Mouse (Mus musculus): ENCODE results near the gene Gm10715. TPM values are rescaled to one million over a fixed set of nuclear protein-coding genes. Genes with fewer than 3 reads are reported as not detected.

The Gm10715 gene
- polyA plus RNA-seq (2014; fragmentation: Illumina TruSeq; extraction: RNeasy Lipid Tissue Mini Kit (QIAGEN cat#74804); ENCODE audit: low replicate concordance): not detected

DNA sequence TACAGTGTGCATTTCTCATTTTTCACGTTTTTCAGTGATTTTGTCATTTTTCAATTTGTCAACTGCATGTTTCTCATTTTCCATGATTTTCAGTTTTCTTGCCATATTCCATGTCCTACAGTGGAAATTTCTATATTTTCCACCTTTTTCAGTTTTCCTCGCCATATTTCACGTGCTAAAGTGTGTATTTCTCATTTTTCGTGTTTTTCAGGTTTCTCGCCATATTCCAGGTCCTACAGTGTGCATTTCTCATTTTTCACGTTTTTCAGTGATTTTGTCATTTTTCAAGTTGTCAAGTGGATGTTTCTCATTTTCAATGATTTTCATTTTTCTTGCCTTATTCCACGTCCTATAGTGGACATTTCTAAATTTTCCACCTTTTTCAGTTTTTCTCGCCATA, at the start of gene Gm10715:
Gene Gm10715, plus strand, starts transcription at position 301 of the 400 bp plus-strand sequence.

DNA sequence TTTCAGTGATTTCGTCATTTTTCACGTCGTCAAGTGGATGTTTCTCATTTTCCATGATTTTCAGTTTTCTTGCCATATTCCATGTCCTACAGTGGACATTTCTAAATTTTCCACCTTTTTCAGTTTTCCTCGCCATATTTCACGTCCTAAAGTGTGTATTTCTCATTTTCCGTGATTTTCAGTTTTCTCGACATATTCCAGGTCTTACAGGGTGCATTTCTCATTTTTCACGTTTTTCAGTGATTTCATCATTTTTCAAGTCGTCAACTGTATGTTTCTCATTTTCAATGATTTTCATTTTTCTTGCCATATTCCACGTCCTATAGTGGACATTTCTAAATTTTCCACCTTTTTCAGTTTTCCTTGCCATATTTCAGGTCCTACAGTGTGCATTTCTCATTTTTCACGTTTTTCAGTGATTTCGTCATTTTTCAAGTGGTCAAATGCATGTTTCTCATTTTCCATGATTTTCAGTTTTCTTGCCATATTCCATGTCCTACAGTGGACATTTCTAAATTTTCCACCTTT, 36.2 kb upstream of the Gm10715 start, which contains the start of gene Gm10722:
Gene Gm10722, plus strand, starts transcription at position 478 of the 528 bp plus-strand sequence.

DNA sequence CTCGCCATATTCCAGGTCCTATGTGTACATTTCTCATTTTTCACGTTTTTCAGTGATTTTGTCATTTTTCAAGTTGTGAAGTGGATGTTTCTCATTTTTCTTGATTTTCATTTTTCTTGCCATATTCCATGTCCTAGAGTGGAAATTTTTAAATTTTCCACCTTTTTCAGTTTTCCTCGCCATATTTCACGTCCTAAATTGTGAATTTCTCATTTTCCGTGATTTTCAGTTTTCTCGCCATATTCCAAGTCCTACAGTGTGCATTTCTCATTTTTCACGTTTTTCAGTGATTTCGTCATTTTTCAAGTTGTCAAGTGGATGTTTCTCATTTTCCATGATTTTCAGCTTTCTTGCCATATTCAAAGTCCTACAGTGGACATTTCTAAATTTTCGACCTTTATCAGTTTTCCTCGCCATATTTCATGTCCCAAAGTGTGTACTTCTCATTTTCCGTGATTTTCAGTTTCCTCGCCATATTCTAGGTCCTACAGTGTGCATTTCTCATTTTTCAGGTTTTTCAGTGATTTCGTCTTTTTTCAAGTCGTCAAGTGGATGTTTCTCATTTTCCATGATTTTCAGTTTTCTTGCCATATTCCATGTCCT, 33.8 kb upstream of the Gm10715 start, which contains the start of gene Gm11168:
Gene Gm11168, plus strand, starts transcription at position 553 of the 603 bp plus-strand sequence.

DNA sequence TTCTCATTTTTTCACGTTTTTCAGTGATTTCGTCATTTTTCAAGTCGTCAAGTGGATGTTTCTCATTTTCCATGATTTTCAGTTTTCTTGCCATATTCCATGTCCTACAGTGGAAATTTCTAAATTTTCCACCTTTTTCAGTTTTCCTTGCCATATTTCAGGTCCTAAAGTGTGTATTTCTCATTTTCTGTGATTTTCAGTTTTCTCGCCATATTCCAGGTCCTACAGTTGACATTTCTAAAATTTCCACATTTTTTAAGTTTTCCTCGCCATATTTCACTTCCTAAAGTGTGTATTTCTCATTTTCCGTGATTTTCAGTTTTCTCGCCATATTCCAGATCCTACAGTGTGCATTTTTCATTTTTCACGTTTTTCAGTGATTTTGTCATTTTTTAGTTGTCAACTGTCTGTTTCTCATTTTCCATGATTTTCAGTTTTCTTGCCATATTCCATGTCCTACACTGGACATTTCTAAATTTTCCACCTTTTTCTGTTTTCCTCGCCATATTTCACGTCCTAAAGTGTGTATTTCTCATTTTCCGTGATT, 23.9 kb upstream of the Gm10715 start, which contains the start of gene Gm10721:
Gene Gm10721, plus strand, starts transcription at position 408 of the 547 bp plus-strand sequence.

DNA sequence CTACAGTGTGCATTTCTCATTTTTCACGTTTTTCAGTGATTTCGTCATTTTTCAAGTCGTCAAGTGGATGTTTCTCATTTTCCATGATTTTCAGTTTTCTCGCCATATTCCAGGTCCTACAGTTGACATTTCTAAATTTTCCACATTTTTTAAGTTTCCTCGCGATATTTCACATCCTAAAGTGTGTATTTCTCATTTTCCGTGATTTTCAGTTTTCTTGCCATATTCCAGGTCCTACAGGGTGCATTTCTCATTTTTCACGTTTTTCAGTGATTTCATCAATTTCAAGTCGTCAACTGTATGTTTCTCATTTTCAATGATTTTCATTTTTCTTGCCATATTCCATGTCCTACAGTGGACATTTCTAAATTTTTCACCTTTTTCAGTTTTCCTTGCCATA, 21.3 kb upstream of the Gm10715 start, which contains the start of gene Gm10720:
Gene Gm10720, plus strand, starts transcription at position 301 of the 400 bp plus-strand sequence.

DNA sequence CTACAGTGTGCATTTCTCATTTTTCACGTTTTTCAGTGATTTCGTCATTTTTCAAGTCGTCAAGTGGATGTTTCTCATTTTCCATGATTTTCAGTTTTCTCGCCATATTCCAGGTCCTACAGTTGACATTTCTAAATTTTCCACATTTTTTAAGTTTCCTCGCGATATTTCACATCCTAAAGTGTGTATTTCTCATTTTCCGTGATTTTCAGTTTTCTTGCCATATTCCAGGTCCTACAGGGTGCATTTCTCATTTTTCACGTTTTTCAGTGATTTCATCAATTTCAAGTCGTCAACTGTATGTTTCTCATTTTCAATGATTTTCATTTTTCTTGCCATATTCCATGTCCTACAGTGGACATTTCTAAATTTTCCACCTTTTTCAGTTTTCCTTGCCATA, 19.6 kb upstream of the Gm10715 start, which contains the start of gene Gm10719:
Gene Gm10719, plus strand, starts transcription at position 301 of the 400 bp plus-strand sequence.

DNA sequence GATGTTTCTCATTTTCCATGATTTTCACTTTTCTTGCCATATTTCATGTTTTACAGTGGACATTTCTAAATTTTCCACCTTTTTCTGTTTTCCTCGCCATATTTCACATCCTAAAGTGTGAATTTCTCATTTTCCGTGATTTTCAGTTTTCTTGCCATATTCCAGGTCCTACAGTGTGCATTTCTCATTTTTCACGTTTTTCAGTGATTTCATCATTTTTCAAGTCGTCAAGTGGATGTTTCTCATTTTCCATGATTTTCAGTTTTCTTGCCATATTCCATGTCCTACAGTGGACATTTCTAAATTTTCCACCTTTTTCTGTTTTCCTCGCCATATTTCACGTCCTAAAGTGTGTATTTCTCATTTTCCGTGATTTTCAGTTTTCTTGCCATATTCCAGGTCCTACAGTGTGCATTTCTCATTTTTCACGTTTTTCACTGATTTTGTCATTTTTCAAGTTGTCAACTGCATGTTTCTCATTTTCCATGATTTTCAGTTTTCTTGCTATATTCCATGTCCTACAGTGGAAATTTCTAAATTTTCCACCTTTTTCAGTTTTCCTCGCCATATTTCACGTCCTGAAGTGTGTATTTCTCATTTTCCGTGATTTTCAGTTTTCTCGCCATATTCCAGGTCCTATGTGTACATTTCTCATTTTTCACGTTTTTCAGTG, 13.2 kb upstream of the Gm10715 start, which contains the start of gene Gm10718:
Gene Gm10718, plus strand, starts transcription at position 236 of the 673 bp plus-strand sequence.

DNA sequence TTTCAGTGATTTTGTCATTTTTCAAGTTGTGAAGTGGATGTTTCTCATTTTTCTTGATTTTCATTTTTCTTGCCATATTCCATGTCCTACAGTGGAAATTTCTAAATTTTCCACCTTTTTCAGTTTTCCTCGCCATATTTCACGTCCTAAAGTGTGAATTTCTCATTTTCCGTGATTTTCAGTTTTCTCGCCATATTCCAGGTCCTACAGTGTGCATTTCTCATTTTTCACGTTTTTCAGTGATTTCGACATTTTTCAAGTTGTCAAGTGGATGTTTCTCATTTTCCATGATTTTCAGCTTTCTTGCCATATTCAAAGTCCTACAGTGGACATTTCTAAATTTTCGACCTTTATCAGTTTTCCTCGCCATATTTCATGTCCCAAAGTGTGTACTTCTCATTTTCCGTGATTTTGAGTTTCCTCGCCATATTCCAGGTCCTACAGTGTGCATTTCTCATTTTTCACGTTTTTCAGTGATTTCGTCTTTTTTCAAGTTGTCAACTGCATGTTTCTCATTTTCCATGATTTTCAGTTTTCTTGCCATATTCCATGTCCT, 11.7 kb upstream of the Gm10715 start, which contains the start of gene Gm10717:
Gene Gm10717, plus strand, starts transcription at position 506 of the 556 bp plus-strand sequence.

DNA sequence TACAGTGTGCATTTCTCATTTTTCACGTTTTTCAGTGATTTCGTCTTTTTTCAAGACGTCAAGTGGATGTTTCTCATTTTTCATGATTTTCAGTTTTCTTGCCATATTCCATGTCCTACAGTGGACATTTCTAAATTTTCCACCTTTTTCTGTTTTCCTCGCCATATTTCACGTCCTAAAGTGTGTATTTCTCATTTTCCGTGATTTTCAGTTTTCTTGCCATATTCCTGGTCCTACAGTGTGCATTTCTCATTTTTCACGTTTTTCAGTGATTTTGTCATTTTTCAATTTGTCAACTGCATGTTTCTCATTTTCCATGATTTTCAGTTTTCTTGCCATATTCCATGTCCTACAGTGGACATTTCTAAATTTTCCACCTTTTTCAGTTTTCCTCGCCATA, 2.4 kb upstream of the Gm10715 start, which contains the start of gene Gm17535:
Gene Gm17535, plus strand, starts transcription at position 301 of the 400 bp plus-strand sequence.

Other genes starting within 250 kb of the Gm10715 start
- not detected for gene Gm10722, start 36.0 kb upstream of the Gm10715 start, polyA plus RNA-seq (2014; fragmentation: Illumina TruSeq; extraction: RNeasy Lipid Tissue Mini Kit (QIAGEN cat#74804); ENCODE audit: low replicate concordance)
- gene Gm11168, start 33.5 kb upstream of the Gm10715 start, polyA plus RNA-seq (2014; fragmentation: Illumina TruSeq; extraction: RNeasy Lipid Tissue Mini Kit (QIAGEN cat#74804); ENCODE audit: low replicate concordance): not detected
- gene Gm10721, start 23.7 kb upstream of the Gm10715 start, polyA plus RNA-seq (2014; fragmentation: Illumina TruSeq; extraction: RNeasy Lipid Tissue Mini Kit (QIAGEN cat#74804); ENCODE audit: low replicate concordance): not detected
- not detected for gene Gm10720, start 21.2 kb upstream of the Gm10715 start, polyA plus RNA-seq (2014; fragmentation: Illumina TruSeq; extraction: RNeasy Lipid Tissue Mini Kit (QIAGEN cat#74804); ENCODE audit: low replicate concordance)
- gene Gm10719, start 19.5 kb upstream of the Gm10715 start, polyA plus RNA-seq (2014; fragmentation: Illumina TruSeq; extraction: RNeasy Lipid Tissue Mini Kit (QIAGEN cat#74804); ENCODE audit: low replicate concordance): not detected
- gene Gm10718, start 13.3 kb upstream of the Gm10715 start, polyA plus RNA-seq (2014; fragmentation: Illumina TruSeq; extraction: RNeasy Lipid Tissue Mini Kit (QIAGEN cat#74804); ENCODE audit: low replicate concordance): not detected
- gene Gm10717, start 11.5 kb upstream of the Gm10715 start, polyA plus RNA-seq (2014; fragmentation: Illumina TruSeq; extraction: RNeasy Lipid Tissue Mini Kit (QIAGEN cat#74804); ENCODE audit: low replicate concordance): not detected
- not detected for gene Gm17535, start 2.3 kb upstream of the Gm10715 start, polyA plus RNA-seq (2014; fragmentation: Illumina TruSeq; extraction: RNeasy Lipid Tissue Mini Kit (QIAGEN cat#74804); ENCODE audit: low replicate concordance)